Mouse (Mus musculus): ENCODE results near the gene Bola3. TPM values are rescaled to one million over a fixed set of nuclear protein-coding genes. Genes with fewer than 3 reads are reported as not detected.

The Bola3 gene
- total RNA-seq, 1 experiment from 2014 or later: 193 TPM

DNA sequence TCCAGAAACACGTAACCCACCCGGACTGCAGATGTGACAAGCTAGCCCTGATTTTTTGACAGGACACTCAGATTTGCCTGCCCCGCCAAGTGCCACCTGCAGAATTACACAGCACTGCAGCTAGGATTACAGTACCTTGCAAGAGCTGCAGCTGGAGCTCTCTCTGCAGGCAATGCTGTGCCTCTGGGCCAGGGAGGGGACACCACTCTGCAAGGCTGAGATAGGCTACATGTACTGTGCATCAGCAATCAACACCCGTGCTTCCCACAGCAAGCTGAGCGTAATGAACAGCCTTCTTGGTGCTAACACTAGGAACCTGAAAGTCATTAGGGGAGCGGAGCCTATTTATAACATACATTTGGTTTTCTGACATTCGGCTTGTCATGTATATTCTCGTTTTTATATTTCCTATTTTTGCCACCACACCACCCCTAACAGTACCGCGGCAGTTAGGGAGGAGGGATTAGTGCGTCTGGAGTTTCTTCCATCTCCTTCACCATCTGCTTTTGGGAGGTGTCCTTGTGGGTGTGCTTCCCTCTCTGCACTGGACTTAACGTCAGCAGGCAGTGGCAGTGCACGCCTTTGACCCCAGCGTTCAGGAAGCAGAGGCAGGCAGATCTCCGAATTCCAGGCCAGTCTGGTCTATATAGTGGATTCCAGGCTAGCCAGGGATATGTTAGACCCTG is 46.7 kb downstream of the Bola3 start:
- no peak for DNase-seq

DNA sequence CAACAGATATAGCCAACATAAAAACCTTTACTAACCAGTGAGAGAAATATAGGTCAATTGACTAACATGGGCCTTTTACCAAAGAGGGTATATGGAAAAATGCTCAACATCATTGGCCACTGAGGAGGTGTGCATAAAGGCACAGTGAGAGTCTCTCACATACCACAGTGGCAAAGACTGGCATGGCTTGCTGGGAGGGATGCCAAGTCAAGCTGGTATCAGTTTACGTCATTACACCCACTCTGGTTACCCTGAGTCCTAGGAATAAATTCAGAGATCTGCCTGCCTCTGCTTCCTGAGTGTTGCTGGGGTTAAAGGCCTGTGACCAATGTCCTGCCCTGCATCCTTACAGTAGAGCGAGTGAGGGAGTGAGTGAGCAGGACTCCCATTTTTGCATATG is 47.8 kb downstream of the Bola3 start:
- no peak for DNase-seq

DNA sequence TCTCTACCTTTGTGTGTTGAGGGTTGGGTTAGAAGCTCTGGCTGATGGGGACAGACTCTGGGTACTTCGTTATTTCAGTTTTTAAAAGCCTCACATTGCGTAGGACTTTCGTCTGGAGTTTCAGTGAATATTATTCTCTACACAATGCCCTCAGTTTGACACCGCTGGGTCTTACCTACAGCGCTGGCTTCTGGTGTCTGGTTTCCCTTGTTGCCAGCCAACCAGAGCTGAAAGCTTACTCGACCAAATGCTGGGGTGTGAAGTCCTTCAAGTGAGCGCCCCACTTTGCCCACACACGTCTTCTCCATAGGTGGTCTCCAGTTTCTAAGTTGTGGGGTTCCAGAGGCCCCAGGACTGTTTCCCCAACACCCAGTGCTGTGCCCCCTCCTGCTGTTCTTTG is 48.8 kb downstream of the Bola3 start:
- no peak for DNase-seq

DNA sequence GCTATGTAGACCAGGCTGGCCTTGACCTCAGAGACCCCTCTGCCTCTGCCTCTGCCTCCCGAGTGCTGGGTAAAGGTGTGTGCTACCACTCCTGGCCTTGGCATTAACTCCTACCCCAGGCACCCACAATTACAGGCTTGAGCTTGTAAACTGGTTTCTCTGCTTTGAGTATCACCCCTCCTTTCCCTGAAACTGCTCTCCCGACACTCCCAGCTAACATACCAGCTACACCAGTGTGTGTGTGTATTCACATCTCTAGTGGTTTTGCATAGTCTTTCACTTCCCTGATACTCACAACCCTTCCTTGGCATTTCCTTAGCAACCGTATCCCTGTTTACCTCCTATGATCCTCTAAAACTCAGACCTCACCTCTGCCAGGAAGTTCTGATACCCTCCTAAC is 50.8 kb downstream of the Bola3 start:
- DNase-seq: no peak

DNA sequence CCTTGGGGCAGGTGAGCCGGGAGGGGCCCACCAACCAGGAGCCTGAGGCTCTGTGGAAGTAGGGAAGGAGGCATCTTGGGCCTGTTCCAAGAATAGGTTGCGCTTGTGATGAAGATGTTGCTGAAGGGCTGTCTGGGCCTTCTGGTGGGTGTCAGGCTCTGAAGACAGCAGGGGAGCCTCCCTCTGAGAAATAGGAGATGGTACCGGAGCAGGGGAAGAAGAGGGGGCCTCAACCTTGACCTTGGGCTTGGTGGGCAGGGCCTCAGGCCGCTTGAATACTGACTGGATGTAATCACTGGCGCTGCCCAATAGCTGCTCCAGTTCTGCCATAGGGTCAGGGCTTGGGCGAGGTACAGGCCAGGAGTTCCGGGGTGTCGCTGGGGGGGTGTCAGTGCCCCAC is 54.5 kb downstream of the Bola3 start:
- DNase-seq: no peak

DNA sequence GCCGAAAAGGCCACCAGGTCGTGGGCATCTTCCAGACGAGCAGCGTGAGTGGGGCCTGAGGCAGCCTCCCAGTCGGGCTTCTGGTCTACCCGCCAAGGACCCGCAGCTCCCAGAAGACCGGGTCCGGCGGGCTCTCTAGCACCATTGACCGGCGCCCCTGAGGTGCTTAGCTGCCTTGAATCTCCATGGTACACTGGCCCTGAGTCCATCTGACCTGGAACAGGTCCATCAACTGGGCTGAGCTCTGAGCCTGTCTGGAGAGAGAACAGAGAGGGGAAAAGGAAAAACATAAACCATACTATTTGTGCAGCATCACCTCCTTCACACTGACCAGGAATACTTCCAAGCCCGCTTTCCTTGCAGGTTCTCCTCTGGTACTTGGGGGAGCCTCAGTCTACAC is 55.6 kb downstream of the Bola3 start:
- no peak for DNase-seq

DNA sequence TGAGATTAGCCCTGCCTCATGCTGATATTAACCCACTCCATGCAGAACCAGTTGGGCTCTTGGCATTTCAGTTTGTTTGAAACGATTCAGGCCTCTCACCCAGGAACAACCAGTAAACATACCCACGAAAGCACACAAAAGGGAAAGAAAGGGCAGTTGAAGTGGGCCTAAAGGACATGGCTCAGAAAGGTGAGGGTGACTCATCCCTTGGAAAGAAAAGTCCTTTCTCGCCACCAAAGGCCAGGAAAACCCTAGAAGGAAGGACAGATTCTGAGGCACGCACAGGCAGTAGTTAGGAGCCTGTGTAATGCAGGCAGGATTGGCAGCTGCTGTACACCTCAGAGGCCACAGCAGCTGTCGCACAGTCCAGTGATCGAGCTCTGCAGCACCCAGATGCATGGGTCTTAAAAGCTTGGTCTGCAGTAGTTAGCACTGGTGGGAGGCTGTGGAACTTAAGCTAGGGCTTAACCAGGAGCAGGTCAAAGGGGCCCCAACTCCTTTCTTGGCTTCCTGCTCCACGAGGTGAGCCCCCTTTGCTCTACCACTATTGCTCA is 56.6 kb downstream of the Bola3 start:
- DNase-seq: no peak

DNA sequence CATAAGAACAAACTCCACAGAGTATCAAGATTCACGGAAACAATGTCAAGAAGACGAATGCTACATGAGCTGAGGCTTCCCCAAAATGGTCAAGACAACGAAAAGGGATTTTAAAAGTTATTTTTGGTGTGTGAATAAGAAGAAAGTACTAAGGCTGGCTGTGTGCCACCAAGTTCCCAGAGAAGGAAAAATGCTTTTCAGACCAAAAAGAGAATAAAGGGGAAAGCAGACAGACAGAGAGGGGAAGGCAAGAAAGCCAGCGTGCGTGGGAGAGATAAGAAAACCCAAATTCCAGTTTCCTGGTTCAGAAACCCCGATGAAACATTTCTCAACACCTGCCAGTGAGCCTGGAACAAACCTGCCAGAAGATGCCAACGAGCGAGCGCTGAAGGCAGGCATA is 59.6 kb downstream of the Bola3 start:
- no peak for DNase-seq

Small RNA genes lying within 50 kb of the gene (microRNA-seq; reads per million reads assigned to microRNA genes)
- gene Mir6374: 0 reads per million in 2 experiments

Other genes with a start within 250 kb of the Bola3 start
- 10.3 and 10.4 TPM in 2 replicates for gene Ccdc142, start 247.5 kb upstream of the Bola3 start, total RNA-seq (2021)
- 10.6 and 12.1 TPM in 2 replicates for gene Gm42688, start 247.5 kb upstream of the Bola3 start, total RNA-seq (2021)
- gene Mrpl53, start 240.1 kb upstream of the Bola3 start, total RNA-seq (2021): 92.9 and 112 TPM in 2 replicates
- gene Mogs, start 233.7 kb upstream of the Bola3 start, total RNA-seq (2021): 76.1 and 82.2 TPM in 2 replicates
- gene Wbp1, start 227.6 kb upstream of the Bola3 start, total RNA-seq (2021): 92.3 and 118 TPM in 2 replicates
- gene Ino80b, start 223.7 kb upstream of the Bola3 start, total RNA-seq (2021): 24.3 and 31.3 TPM in 2 replicates
- 17.6 and 22.6 TPM in 2 replicates for gene Rtkn, start 213.7 kb upstream of the Bola3 start, total RNA-seq (2021)
- gene Wdr54, start 192.8 kb upstream of the Bola3 start, total RNA-seq (2021): 1.2 and 5.1 TPM in 2 replicates
- gene 1700003E16Rik, start 192.7 kb upstream of the Bola3 start, total RNA-seq (2021): 0.61 and 1.2 TPM in 2 replicates
- 138 and 172 TPM in 2 replicates for gene Dctn1, start 183.2 kb upstream of the Bola3 start, total RNA-seq (2021)
- gene Slc4a5, start 129.3 kb upstream of the Bola3 start, total RNA-seq (2021): 0.12 TPM in 1 of 2 replicates, not detected in the other
- gene Mthfd2, start 23.2 kb upstream of the Bola3 start, total RNA-seq (2021): 29.2 and 47.6 TPM in 2 replicates
- 81.3 and 81.9 TPM in 2 replicates for gene Mob1a, start 23.1 kb upstream of the Bola3 start, total RNA-seq (2021)
- 38.5 and 52.6 TPM in 2 replicates for gene Tet3, start 109.9 kb downstream of the Bola3 start, total RNA-seq (2021)
- gene Dguok, start 157.8 kb downstream of the Bola3 start, total RNA-seq (2021): 50.2 and 56.8 TPM in 2 replicates
- gene Actg2, start 187.1 kb downstream of the Bola3 start, total RNA-seq (2021): not detected in 2 replicates
- gene Stambp, start 223.6 kb downstream of the Bola3 start, total RNA-seq (2021): 28.9 and 31.1 TPM in 2 replicates